Mouse (Mus musculus) CD8-positive naive resting alpha-beta T cell, adult 2 months (primary cell): ENCODE measurements around the gene Samd1.

Experiments
- DNase-seq, 2 experiments: peaks; one replicate each; pipeline ENCODE4 v3.0.0; 2022; ENCODE audit warnings: low read depth in 2 of 2, low spot score in 2 of 2

Gene Samd1

GRCm38 (mm10) chr8:84010625-84011611 lies 13.4 kb downstream of the Samd1 start:
- DNase-seq: peak; percentile 49 to 51

DNA sequence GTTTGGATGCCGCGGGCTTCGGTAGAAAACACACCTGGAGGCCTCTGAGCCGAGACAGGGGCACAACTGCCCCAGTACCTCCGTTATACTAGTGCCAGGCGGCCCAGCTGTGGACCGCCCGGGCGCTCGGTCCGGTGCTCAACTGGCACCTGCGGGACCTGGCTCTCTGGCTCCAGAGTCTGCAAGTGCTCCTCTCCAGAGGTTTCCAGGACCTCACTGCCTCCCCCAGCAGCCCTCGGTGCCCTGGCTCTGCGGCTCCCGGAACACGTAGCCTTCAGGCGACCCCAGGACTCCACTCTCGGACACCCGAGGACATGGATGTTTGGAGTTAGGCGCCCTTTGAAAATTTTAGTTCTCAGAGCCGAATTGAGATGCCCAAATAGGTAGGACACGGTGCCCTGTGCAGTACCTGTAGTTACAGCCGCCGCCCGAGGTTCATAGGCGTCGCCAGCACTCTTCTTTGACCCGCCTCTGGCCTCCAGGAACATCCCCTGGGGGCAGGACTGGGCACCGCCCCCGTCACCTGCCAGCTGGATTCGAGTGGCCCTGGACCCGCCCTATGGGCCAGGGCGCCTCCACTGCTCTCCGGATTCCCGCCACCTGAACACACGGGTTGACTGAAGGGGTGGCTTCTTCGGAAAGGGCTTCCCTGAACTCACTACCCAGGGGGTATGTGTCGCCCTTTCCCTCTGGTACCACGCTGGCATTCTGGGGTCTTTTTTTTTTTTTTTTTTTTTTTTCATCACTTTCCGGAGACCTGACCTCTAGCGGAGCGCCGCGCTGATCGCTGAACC lies 14.4 kb downstream of the Samd1 start, which contains the start of gene 2210011C24Rik:
2210011C24Rik (minus strand) TSS at position 467 of the 794 bp plus-strand sequence.
- DNase-seq: peak in 1 of 2 experiments; percentile 18

DNA sequence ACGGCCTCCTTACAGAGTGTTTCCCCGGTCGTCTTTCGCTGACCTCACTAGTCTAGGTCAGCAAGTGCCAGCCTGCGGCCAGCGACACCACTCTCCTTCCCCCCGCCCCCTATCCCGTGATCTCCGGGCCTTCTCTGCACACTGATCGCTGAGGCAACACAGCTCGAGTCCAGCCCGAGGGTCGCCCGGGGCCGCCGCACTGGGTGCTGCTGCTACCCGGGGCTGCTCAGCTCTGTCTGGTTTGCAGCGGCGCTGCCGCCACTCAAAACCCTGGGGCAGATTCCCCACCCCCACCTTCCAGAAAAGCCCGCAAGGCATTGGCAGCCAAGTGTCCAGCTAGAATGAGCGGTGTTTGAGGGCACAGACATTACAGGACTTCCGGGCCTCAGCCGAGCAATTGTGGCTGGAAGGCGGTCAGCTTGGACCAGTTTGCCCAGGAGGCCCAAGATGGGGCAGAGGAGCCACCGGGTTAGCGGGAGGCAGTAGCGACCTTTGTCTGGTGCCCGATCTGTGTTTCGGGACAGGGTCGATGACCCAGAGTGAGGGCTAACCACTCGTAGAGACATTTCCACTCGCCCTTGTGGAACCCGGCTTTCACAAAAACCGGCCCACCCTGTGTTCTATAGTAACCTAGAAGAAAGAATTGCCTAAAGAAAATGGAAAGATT lies 15.2 kb downstream of the Samd1 start:
- no peak for DNase-seq

DNA sequence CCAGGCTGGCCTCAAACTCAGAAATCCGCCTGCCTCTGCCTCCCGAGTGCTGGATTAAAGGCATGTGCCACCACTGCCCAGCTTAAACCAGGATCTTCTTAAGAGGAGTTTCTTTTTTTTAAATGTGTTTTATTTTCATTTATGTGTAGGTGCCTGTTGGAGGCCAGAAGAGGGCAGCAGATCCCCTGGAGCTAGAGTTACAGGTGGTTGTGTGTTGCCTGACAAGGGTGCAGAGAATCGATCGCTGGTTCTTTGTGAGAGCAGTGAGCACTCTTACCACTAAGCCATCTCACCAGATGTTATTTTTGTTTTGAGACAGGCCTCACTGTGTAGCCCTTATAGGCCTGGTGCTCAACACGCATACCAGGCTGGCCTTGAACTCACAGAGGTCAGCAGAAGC lies 18.4 kb downstream of the Samd1 start:
- no peak for DNase-seq

DNA sequence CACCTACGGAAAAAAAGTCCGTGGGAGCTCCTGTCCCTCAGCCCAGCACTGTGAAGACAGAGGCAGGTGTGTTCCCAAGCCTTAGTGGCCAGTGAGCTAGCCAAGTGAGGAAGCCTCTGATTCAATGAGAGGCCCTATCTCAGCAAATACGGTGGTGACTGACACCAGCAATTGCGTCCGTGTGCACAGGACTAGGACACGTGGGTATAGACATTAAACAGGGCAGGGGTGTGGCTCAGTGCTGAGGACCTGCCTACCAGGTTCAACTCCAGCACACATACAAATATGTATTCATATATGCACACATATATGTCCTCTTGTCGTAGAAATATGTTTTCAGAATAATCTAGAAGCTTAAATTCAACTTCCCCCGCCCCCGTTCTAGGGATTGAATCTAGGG lies 22.3 kb downstream of the Samd1 start:
- no peak for DNase-seq

- no peak for DNase-seq
Observed at GRCm38 (mm10) chr8:84021096-84021495, 23.6 kb downstream of the Samd1 start, which contains the start of gene Palm3. TSS of gene Palm3 (plus strand) at chr8:84021471.

GRCm38 (mm10) chr8:84021569-84021968 lies 24.1 kb downstream of the Samd1 start:
- DNase-seq: no peak

GRCm38 (mm10) chr8:84023085-84023484 lies 25.6 kb downstream of the Samd1 start:
- no peak for DNase-seq

DNA sequence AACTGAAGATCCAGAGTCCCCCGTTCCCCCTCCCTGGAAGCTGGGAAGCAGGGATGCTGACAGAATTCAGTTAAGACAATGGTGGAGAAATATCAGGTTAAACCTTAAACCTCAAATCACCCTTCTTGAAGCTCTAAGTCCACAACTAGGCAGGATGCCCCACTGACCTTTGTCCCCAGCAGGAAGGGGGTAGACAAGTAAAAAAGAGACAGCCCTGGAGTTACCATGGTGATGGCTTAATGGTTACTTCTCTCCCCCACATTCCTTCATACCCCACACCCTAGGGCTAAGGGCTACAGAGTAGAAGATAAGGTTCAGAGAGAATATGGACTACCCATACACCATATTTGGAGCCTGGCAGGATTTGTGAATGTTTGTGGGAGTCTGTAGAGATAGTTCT lies 26.2 kb downstream of the Samd1 start:
- DNase-seq: no peak

GRCm38 (mm10) chr8:84024171-84024570 lies 26.7 kb downstream of the Samd1 start:
- peak; percentile 59 to 65 for DNase-seq

GRCm38 (mm10) chr8:84025863-84026262 lies 28.4 kb downstream of the Samd1 start:
- no peak for DNase-seq

DNA sequence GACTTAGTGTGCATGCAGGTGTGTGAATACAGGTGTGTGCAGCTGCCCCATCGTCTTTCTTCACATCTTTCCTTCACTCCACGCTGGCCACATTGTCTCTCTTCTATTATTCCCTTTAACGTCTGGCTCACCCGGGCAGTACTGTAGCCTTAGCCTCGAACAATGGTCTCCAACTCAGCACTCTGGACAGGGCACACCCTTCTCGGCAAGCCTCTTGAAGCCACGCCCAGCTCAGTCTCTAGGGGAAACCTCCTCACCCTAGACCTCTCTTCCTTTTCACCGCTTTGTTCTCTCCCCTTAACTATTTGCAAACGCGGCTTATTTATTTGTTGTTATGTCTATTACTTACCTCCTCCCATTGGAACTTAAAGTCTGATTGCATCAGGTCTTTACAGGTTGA lies 30.0 kb downstream of the Samd1 start:
- no peak for DNase-seq

DNA sequence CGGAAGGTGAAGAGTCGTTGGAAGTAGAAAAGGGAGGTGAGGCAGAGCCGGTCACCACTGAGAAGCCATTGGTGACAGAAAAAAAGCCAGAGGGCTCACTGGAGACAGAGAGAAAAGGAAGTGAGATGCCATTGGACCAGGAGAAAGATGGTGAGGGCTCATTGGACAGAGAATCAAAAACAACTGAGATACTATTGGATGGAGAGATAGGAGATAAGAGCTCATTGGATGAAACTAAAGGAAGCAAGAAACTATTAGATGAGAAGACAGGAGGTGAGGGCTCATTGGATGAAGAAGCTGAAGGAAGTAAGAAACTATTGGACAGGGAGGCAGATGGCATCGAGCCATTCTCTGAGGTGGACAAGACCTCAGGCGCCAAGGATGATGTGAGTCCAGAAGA lies 31.8 kb downstream of the Samd1 start:
- no peak for DNase-seq

DNA sequence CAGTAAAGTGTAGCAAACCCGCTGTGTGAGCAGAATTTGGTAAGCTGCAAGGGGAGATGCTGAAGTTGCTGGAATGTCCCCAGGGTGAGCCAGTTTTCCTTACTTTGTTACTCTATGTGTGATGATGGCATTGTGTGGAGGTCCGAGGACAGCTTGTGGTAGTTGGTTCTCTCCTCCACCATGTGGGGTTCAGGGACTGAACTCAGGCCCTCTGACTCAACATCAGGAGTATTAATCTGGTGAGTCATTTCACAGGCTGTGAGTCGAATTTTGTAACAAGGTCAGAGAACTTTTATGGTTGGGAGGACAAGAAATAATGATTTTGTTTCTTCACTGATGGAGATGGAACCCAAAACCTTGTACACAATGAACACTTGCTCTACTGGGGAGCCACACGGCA lies 35.3 kb downstream of the Samd1 start:
- DNase-seq: no peak

GRCm38 (mm10) chr8:84038015-84038414 lies 40.5 kb downstream of the Samd1 start:
- DNase-seq: no peak

GRCm38 (mm10) chr8:84039050-84039449 lies 41.6 kb downstream of the Samd1 start:
- peak; percentile 75 to 82 for DNase-seq

- peak; percentile 75 to 78 for DNase-seq
Observed at GRCm38 (mm10) chr8:84042066-84042947, 44.8 kb downstream of the Samd1 start, which contains the start of gene Il27ra. TSS of gene Il27ra (minus strand) at chr8:84042589.

- no peak for DNase-seq
Observed at GRCm38 (mm10) chr8:84042948-84043342, 45.5 kb downstream of the Samd1 start.

DNA sequence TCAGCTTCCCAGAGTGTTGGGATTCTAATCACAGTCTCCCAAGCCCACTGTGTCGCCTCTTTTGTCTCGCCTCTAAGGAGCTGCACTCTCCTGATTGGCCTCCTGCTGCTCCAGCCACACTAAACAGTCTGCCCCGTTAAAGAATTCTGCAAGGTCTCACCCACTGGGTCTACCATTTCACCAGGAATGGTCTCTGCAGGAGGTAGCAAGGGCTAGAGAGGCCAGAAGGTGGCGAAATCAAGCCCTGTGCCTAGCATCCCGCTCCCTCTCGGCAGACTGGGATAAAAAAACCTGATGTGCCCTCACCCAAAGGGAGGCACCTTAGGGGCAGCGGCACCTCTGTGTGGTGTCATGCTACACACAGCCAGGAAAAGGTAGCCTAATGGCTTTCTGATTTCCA lies 46.6 kb downstream of the Samd1 start:
- DNase-seq: no peak

- DNase-seq: no peak
Observed at GRCm38 (mm10) chr8:84044900-84045299, 47.4 kb downstream of the Samd1 start, which contains the start of gene Rln3. TSS of gene Rln3 (minus strand) at chr8:84045000.
